Mouse (Mus musculus) intestine, embryonic 16.5 days (tissue): ENCODE data around the gene B3gnt9. TPM values are rescaled to one million over a fixed set of nuclear protein-coding genes. Genes with fewer than 3 reads are reported as not detected.

Experiments used
- ATAC-seq: fragments of 200-750 bp; cut with Nextera tagmentation; 2 replicates; pipeline ENCODE4 v1.8.0; 2017; ENCODE audit warnings: moderate TSS enrichment, moderate library complexity
- H3K27ac ChIP-seq: fragments of 300-500 bp; sonication (generic); 2 replicates; pipeline ENCODE4 v1.5.1; 2014; ENCODE audit warnings: mild to moderate bottlenecking, low read length
- H3K27me3 ChIP-seq: fragments of 300-500 bp; sonication (generic); replicated peaks from 2 replicates; pipeline ENCODE4 v1.6.1; 2014; ENCODE audit warnings: low read length, control low read depth, mixed read lengths; ENCODE audit not compliant: control insufficient read depth, insufficient read depth
- H3K36me3 ChIP-seq: fragments of 300-500 bp; sonication (generic); 2 replicates; pipeline ENCODE4 v1.6.1; 2014; ENCODE audit warnings: low read length, control low read depth; ENCODE audit not compliant: control insufficient read depth, insufficient read depth
- H3K4me1 ChIP-seq: fragments of 300-500 bp; sonication (generic); 2 replicates; pipeline ENCODE4 v1.6.1; 2014; ENCODE audit warnings: low read length, control low read depth, mixed read lengths; ENCODE audit not compliant: control insufficient read depth, insufficient read depth
- H3K4me2 ChIP-seq: fragments of 300-500 bp; sonication (generic); 2 replicates; pipeline ENCODE4 v1.6.1; 2014; ENCODE audit warnings: low read depth, low read length, control low read depth
- H3K4me3 ChIP-seq: fragments of 300-500 bp; sonication (generic); 2 replicates; pipeline ENCODE4 v1.5.1; 2014; ENCODE audit warnings: mild to moderate bottlenecking, low read length
- H3K9ac ChIP-seq: fragments of 300-500 bp; sonication (generic); 2 replicates; pipeline ENCODE4 v1.6.1; 2014; ENCODE audit warnings: low read depth, low read length
- H3K9me3 ChIP-seq: fragments of 300-500 bp; sonication (generic); 2 replicates; pipeline ENCODE4 v1.6.1; 2016; ENCODE audit warnings: low read length, control low read depth; ENCODE audit not compliant: control insufficient read depth
- WGBS: fragments of 180-500 bp; shearing (Covaris S2); extraction: QIAGEN DNeasy Blood & Tissue Kit; methylation state at CpG from one replicate; pipeline ENCODE4 v1.1.7; 2014; 5-methylcytosine and 5-hydroxymethylcytosine counted together
- polyA plus RNA-seq: library from polyadenylated mRNA; unstranded; fragments of >200 nt; fragmentation: Nextera tagmentation; extraction: Ambion mirVana; gene quantifications from 2 replicates; pipeline ENCODE4 v1.2.1, GENCODE M21; 2015

B3gnt9 gene
- polyA plus RNA-seq, 1 experiment from 2014 or later: 16.2 TPM

DNA sequence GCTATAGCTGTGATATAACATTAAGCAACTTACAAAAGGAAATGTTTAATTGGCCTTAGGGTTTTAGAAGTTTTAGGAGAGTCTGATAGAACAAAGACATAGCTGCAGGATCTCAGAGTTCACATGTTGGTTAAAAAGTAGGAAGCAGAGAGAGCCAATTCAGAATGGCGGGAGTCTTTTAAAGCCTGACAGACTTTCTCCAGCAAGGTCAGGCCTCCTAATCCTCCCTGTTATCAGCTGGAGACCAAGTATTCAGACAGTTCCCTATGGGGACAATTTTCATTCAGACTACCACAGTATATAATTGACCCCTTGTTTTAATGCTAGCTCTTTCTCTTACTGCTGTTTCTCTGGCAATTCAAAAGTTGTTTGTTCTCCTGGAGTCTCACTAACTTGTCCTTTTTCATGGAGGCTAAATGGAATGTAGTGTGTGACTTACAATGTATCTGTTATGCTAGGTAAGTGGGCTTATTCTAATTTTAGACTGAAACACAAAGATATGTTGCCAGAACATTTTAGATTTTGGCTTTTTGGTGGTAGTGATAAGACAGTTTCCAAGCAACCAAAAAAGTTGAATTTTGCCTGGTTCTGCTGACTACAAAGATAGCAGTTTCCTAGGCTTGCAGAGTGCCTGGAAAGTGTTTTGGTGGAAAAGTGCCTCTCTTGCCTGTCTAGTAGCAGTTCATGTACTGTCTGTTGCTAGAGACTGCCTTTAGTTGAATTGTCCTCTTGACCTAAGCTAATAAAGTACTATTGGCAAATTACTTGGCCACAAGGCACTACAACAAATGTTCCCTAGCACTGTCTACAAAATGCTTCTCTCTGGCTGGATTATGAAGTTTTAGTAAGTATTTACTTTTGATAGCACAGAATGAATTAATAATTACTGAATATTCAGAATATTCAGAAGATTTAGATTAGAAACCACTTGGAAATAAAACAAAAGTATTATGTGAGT lies 45.5 kb downstream of the B3gnt9 start:
- ATAC-seq: no peak
- Histone ChIP-seq H3K4me3 (no peak overlapping the region), H3K9ac (no peak overlapping the region), H3K36me3 (no peaks in the 10 kb centered on the region), H3K9me3 (no peaks in the 10 kb centered on the region), H3K4me1 (no peaks in the 10 kb centered on the region), H3K27ac (no peak overlapping the region), H3K27me3 (no peaks in the 10 kb centered on the region), H3K4me2 (no peak overlapping the region)
- 61% methylated on average over 1 of the region's 1 CpGs for WGBS

DNA sequence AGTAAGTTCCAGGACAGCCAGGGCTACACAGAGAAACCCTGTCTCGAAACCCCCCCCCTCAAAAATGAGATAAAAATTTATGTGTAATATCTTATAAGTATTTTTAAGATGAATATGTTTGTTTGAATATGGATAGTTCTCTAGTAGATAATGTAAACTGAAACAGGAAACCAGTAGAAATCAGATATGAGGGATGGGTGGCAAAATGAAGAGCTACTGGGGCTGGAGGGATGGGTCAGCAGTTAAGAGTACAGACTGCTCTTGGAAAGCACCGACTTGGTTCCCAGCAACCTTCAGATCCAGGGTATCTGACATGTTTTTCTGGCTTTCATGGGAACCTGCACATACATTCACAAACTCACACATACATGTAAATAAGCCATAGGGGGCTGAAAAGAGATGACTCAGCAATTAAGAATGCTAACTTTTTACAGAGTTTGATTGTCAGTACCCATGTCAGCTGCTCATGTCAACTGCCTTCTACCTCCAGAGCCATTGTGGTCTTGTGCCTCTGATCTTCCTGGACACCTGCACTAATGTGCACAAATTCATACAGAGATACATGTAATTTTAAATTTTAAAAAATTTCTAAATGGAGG lies 47.2 kb downstream of the B3gnt9 start:
- no peak overlapping the region for H3K4me2 ChIP-seq
- WGBS: 89% methylated on average over 2 of the region's 2 CpGs
- no peaks in the 10 kb centered on the region for H3K4me1 ChIP-seq
- ATAC-seq: no peak
- H3K9ac ChIP-seq: no peak overlapping the region
- no peak overlapping the region for H3K4me3 ChIP-seq
- H3K9me3 ChIP-seq: no peaks in the 10 kb centered on the region
- no peaks in the 10 kb centered on the region for H3K36me3 ChIP-seq
- no peaks in the 10 kb centered on the region for H3K27me3 ChIP-seq
- H3K27ac ChIP-seq: no peak overlapping the region

DNA sequence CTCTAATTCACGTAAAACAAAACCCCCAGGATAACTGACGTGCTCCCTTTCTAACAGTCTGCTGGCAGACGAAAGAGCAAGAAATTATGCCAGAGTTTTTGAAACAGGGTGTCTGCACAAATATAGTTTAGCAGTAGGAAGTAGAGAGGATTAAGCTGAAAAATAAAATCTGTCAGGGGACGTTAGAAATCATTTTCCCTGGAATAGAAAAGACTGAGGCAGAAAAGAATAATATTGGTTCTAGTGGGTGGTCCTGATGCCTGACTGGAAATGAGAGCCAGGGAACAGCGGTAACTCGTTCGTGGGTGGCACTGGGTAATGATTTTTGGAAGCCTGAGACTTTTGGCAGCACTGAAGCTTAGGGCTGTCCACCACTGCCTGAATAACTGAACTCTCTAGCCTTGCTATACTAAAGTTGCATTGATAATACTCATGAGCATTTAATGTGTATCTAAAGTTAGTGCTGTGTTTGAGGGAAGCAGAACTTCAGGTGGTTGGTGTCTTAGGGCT lies 48.1 kb downstream of the B3gnt9 start:
- no peaks in the 10 kb centered on the region for H3K27me3 ChIP-seq
- no peaks in the 10 kb centered on the region for H3K36me3 ChIP-seq
- H3K4me1 ChIP-seq: no peaks in the 10 kb centered on the region
- H3K27ac ChIP-seq: no peak overlapping the region
- no peak overlapping the region for H3K4me2 ChIP-seq
- no peak overlapping the region for H3K9ac ChIP-seq
- H3K9me3 ChIP-seq: no peaks in the 10 kb centered on the region
- no peak for ATAC-seq
- 80% methylated on average over 7 of the region's 7 CpGs for WGBS
- H3K4me3 ChIP-seq: no peak overlapping the region

DNA sequence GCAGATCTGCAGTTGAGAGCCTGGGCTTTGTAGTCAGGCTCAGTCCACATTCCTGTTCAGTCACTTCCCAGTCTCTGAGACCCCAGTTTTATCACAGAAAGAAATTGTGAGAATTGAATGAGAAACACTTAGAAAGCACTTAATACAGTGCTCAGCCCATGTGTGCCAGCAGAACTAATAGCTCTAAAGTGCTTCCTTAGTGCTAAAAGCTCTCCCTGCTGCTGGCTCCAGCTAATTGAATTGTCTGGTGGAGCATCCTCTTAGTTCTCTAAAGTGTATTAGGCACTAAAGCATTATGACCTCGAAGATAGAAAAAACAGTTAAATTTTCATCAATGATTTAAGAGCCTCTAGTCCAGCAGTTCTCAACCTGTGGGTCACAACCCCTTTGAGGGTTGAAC lies 49.2 kb downstream of the B3gnt9 start:
- H3K27me3 ChIP-seq: no peaks in the 10 kb centered on the region

More for the DNA sequence above, 49.2 kb downstream of the B3gnt9 start:
- H3K36me3 ChIP-seq: 0 out of 2 replicates have a peak, but pooled peaks cover 2% of the 10 kb centered on the region
- H3K27ac ChIP-seq: no peak overlapping the region
- no peak for ATAC-seq
- H3K4me2 ChIP-seq: no peak overlapping the region
- H3K4me1 ChIP-seq: no peaks in the 10 kb centered on the region
- H3K9ac ChIP-seq: no peak overlapping the region
- WGBS: 77% methylated on average over 1 of the region's 1 CpGs
- H3K9me3 ChIP-seq: no peaks in the 10 kb centered on the region
- H3K4me3 ChIP-seq: no peak overlapping the region

Other genes with a start within 250 kb of the B3gnt9 start
- not detected in 2 replicates for gene Ces3a, start 206.6 kb downstream of the B3gnt9 start, polyA plus RNA-seq
- not detected in 2 replicates for gene Ces3b, start 171.4 kb downstream of the B3gnt9 start, polyA plus RNA-seq
- gene Ces4a, start 123.4 kb downstream of the B3gnt9 start, polyA plus RNA-seq: not detected in 2 replicates
- gene Cbfb, start 84.5 kb downstream of the B3gnt9 start, polyA plus RNA-seq: 27.4 and 28.2 TPM in 2 replicates
- 20.6 and 21.7 TPM in 2 replicates for gene D230025D16Rik, start 30.0 kb downstream of the B3gnt9 start, polyA plus RNA-seq
- 44.9 and 46.0 TPM in 2 replicates for gene Tradd, start 9.5 kb upstream of the B3gnt9 start, polyA plus RNA-seq
- 6.0 and 6.8 TPM in 2 replicates for gene Fbxl8, start 9.5 kb upstream of the B3gnt9 start, polyA plus RNA-seq
- gene Hsf4, start 14.6 kb upstream of the B3gnt9 start, polyA plus RNA-seq: 0.17 and 0.18 TPM in 2 replicates
- gene Nol3, start 21.0 kb upstream of the B3gnt9 start, polyA plus RNA-seq: 1.3 and 1.4 TPM in 2 replicates
- gene 4931428F04Rik, start 34.7 kb upstream of the B3gnt9 start, polyA plus RNA-seq: 6.7 and 7.2 TPM in 2 replicates
- gene Exoc3l, start 40.9 kb upstream of the B3gnt9 start, polyA plus RNA-seq: 6.6 and 7.4 TPM in 2 replicates
- 86.7 and 89.2 TPM in 2 replicates for gene E2f4, start 42.5 kb upstream of the B3gnt9 start, polyA plus RNA-seq
- gene Elmo3, start 50.4 kb upstream of the B3gnt9 start, polyA plus RNA-seq: 28.0 and 30.3 TPM in 2 replicates
- 1.5 and 1.8 TPM in 2 replicates for gene Lrrc29, start 71.1 kb upstream of the B3gnt9 start, polyA plus RNA-seq
- gene Tmem208, start 71.2 kb upstream of the B3gnt9 start, polyA plus RNA-seq: 141 and 142 TPM in 2 replicates
- gene Fhod1, start 92.8 kb upstream of the B3gnt9 start, polyA plus RNA-seq: 1.4 and 1.8 TPM in 2 replicates
- gene Slc9a5, start 93.7 kb upstream of the B3gnt9 start, polyA plus RNA-seq: 0.93 and 1.1 TPM in 2 replicates
- gene Plekhg4, start 118.1 kb upstream of the B3gnt9 start, polyA plus RNA-seq: 0.06 and 0.15 TPM in 2 replicates
- gene Kctd19, start 158.3 kb upstream of the B3gnt9 start, polyA plus RNA-seq: 0.04 TPM in 1 of 2 replicates, not detected in the other
- 0.07 TPM in 1 of 2 replicates, not detected in the other for gene Lrrc36, start 158.4 kb upstream of the B3gnt9 start, polyA plus RNA-seq
- gene Tppp3, start 216.4 kb upstream of the B3gnt9 start, polyA plus RNA-seq: 41.9 and 42.3 TPM in 2 replicates
- 17.5 and 18.5 TPM in 2 replicates for gene Zdhhc1, start 241.7 kb upstream of the B3gnt9 start, polyA plus RNA-seq